Mouse (Mus musculus) forebrain, embryonic 10.5 days (tissue): ENCODE data around the gene Ndufaf1. TPM values are rescaled to one million over a fixed set of nuclear protein-coding genes. Genes with fewer than 3 reads are reported as not detected.
A peak's percentile ranks its signal among the peaks of the same experiment; 100 is the strongest.
"Not testable (repeated sequence)": the region's sequence is repeated elsewhere in the genome, so short reads cannot be mapped to it uniquely, and the experiment has no call there.

Source experiments
- DNase-seq: peaks from one replicate; pipeline ENCODE4 v3.0.0-alpha.2; 2017; ENCODE audit warnings: low spot score; ENCODE audit errors: extremely low spot score
- H3K27ac ChIP-seq: fragments of 300-500 bp; sonication (generic); 2 replicates; pipeline ENCODE4 v1.5.1; 2016; ENCODE audit warnings: mild to moderate bottlenecking
- H3K27me3 ChIP-seq: fragments of 300-500 bp; sonication (generic); 2 replicates; pipeline ENCODE4 v1.6.1; 2016; ENCODE audit warnings: mild to moderate bottlenecking; ENCODE audit not compliant: poor library complexity, severe bottlenecking
- H3K36me3 ChIP-seq: fragments of 300-500 bp; sonication (generic); replicated peaks from 2 replicates; pipeline ENCODE4 v1.6.1; 2016; ENCODE audit warnings: mild to moderate bottlenecking, moderate library complexity
- H3K4me1 ChIP-seq: fragments of 300-500 bp; sonication (generic); 2 replicates; pipeline ENCODE4 v1.6.1; 2016
- H3K4me3 ChIP-seq: fragments of 300-500 bp; sonication (generic); 2 replicates; pipeline ENCODE4 v1.5.1; 2016; ENCODE audit warnings: mild to moderate bottlenecking, moderate library complexity
- H3K9me3 ChIP-seq: fragments of 300-500 bp; sonication (generic); 2 replicates; pipeline ENCODE4 v1.6.1; 2016; ENCODE audit warnings: mild to moderate bottlenecking, moderate library complexity
- WGBS: fragments of 180-500 bp; shearing (Covaris S2); methylation state at CpG from one replicate; pipeline ENCODE4 v1.1.7; 2016; 5-methylcytosine and 5-hydroxymethylcytosine counted together
- polyA plus RNA-seq: library from polyadenylated mRNA; unstranded; fragments of >200 nt; fragmentation: Nextera tagmentation; extraction: Ambion mirVana; gene quantifications from 2 replicates; pipeline ENCODE4 v1.2.1, GENCODE M21; 2016

Ndufaf1 gene
- polyA plus RNA-seq, 1 experiment from 2014 or later, result 50.5 TPM

DNA sequence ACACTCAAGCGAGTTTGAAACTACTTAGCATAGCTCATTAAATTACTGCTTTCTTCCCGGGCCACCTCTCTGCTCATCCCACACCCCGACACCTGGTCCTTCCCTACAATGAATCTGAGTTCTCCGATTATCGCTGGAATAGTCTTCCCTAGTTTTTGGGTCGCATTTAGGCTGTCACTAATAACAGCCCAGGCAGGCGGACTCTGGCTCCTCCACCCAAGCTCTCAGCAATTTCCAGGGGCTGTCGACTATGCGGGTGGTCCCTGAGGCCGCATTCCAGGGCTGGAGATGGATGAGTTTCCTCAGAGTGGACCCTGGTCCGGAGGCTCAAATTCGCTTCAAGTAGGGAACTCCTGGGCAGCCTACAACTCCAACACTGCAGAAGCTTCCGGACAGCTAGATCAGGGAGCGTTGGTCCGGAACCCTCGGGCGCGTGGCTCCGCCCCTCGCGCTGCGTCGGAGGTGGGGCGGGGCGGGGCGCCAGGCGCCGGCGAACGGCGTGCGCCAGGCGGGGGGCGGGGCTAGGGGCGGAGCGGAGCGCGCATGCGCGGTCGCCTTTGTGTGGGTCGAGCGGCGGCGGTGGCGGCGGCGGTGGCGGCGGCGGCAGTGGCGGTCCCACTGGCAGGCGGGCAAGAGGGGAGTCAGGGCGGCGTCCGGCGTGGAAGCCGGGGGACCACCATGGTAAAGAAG lies 12.0 kb upstream of the Ndufaf1 start, which contains the start of gene Rtf1:
Gene Rtf1 (plus strand): TSS at position 544 of the 690 bp plus-strand sequence.
- WGBS, result 1% methylated on average over 58 of the region's 58 CpGs
- H3K27ac ChIP-seq, result peak within 1 kb of the TSS; percentile 93
- peak; percentile 94 for DNase-seq
- H3K4me1 ChIP-seq, result peaks cover 24% of the 10 kb centered on the region
- no peaks in the 10 kb centered on the region for H3K9me3 ChIP-seq
- H3K36me3 ChIP-seq, result peaks cover 11% of the 10 kb centered on the region
- H3K27me3 ChIP-seq, result no peaks in the 10 kb centered on the region
- peak within 1 kb of the TSS; percentile 99 for H3K4me3 ChIP-seq

GRCm38 (mm10) chr2:119669010-119669409 lies 6.4 kb upstream of the Ndufaf1 start:
- peaks cover 2% of the 10 kb centered on the region for H3K4me1 ChIP-seq
- WGBS, result 14% methylated on average over 7 of the region's 7 CpGs
- no peaks in the 10 kb centered on the region for H3K36me3 ChIP-seq
- no peaks in the 10 kb centered on the region for H3K27me3 ChIP-seq
- DNase-seq, result no peak
- no peaks in the 10 kb centered on the region for H3K9me3 ChIP-seq
- H3K27ac ChIP-seq, result no peak overlapping the region
- H3K4me3 ChIP-seq, result no peak overlapping the region

- not testable (repeated sequence) for H3K27ac ChIP-seq, H3K4me3 ChIP-seq, H3K27me3 ChIP-seq, H3K36me3 ChIP-seq, DNase-seq, H3K9me3 ChIP-seq
- H3K4me1 ChIP-seq, result peaks cover 15% of the 10 kb centered on the region
- 74% methylated on average over 22 of the region's 23 CpGs for WGBS
These were observed 3.1 kb upstream of the Ndufaf1 start for GRCm38 (mm10) chr2:119665744-119666143.

DNA sequence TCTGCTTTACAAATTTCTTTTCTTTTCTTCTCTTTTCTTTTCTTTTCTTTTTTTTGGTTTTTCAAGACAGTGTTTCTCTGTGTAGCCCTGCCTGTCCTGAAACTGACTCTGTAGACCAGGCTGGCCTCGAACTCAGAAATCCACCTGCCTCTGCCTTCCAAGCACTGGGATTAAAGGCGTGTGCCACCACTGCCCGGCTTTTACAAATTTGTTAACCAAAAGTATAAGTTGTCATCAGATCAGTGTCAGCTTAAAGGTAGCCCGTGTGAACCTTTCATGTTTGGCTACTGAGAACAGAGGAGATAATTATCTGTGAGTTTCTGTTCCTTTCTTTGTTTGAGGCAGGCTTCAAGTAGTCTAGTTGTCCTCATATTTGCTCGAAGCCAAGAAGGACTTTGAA lies 18.4 kb downstream of the Ndufaf1 start:
- peaks cover 100% of the 10 kb centered on the region for H3K36me3 ChIP-seq
- H3K4me1 ChIP-seq, result no peaks in the 10 kb centered on the region
- no peak for DNase-seq
- H3K9me3 ChIP-seq, result no peaks in the 10 kb centered on the region
- H3K27ac ChIP-seq, result no peak overlapping the region
- no peak overlapping the region for H3K4me3 ChIP-seq
- H3K27me3 ChIP-seq, result no peaks in the 10 kb centered on the region
- 94% methylated on average over 5 of the region's 5 CpGs for WGBS

DNA sequence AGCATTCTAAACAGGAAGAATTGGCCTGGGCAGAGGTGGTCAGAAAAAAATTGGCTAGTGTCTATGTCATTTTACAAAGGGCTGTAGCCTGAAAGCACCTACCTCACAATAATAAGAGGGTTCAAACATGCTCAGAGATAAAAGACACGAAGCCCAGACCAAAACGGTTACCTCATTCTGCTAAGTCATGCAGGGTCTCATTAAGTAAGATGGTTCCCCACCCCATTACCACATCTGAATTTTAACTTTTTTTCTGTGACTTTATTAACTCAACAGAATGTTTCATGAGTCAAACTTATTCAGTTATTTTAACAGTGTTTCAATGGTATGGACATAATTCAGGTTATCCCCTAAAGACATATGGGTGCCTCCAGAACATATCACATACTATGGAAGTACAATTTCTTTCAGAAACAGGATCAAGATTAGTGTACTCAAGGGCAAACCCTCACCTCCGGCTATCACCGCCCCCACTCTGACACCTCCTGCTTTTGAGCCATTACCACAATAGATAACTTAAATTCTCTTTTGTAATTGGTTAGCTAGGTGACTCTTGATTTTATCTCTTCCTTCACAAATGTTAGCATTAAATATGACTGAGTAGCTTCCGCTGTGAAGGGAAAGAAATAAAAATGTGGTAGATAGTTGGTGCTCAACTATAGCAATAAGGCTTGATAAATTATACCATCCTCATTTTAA lies 21.3 kb downstream of the Ndufaf1 start:
- Histone ChIP-seq H3K36me3 (peaks cover 100% of the 10 kb centered on the region), H3K9me3 (no peaks in the 10 kb centered on the region), H3K27ac (no peak overlapping the region), H3K27me3 (no peaks in the 10 kb centered on the region), H3K4me3 (no peak overlapping the region), H3K4me1 (no peaks in the 10 kb centered on the region)
- 95% methylated on average over 5 of the region's 5 CpGs for WGBS
- DNase-seq, result no peak

- WGBS, result 92% methylated on average over 1 of the region's 1 CpGs
- Histone ChIP-seq H3K36me3 (peaks cover 100% of the 10 kb centered on the region), H3K27me3 (no peaks in the 10 kb centered on the region), H3K4me3 (no peak overlapping the region), H3K9me3 (no peaks in the 10 kb centered on the region), H3K27ac (no peak overlapping the region), H3K4me1 (no peaks in the 10 kb centered on the region)
- DNase-seq, result no peak
These were observed 25.8 kb downstream of the Ndufaf1 start for GRCm38 (mm10) chr2:119636781-119637180.

DNA sequence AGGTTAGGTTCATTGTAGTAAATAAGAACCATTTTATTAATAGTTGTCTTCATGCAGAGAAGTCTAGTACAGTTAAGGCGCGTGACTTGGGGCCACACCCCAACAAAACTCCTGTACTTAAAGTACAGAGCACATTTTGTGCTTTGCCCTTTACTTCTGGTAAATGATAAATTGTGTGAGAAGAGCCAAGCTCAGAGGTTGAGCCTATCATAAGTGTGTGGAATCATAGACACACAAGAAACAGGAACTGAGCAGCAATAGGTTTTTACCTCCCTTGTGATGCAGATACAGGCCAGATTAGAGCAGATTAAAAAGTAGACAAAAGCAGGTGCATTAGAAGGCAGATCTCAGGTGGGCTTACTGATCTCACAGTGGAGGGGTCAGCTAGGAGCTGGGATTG lies 41.3 kb downstream of the Ndufaf1 start:
- Histone ChIP-seq H3K27me3 (no peaks in the 10 kb centered on the region), H3K27ac (no peak overlapping the region), H3K9me3 (no peaks in the 10 kb centered on the region), H3K4me1 (peaks cover 35% of the 10 kb centered on the region), H3K4me3 (peak overlapping the region; percentile 9; the same call in 1 of the 2 replicates), H3K36me3 (peaks cover 45% of the 10 kb centered on the region)
- no peak for DNase-seq
- WGBS, result 99% methylated on average over 2 of the region's 2 CpGs

DNA sequence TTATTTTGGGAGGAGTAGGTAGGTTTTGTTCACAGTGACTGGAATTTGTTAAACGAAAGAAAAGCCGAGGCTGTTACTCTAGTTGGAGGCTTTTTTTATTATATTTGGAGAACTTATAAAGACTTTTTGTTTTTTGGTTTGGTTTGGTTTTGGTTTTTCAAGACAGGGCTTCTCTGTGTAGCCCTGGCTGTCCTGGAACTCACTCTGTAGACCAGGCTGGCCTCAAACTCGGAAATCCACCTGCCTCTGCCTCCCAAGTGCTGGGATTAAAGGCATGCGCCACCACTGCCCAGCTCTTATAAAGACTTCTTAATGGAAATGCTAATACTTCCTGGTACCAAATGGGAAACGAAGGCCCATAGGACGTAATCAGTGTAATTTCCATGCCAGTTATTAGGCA lies 43.6 kb downstream of the Ndufaf1 start:
- H3K27me3 ChIP-seq, H3K9me3 ChIP-seq, DNase-seq: not testable (repeated sequence)
- peaks cover 35% of the 10 kb centered on the region for H3K4me1 ChIP-seq
- H3K36me3 ChIP-seq, result peaks cover 33% of the 10 kb centered on the region
- peak overlapping the region; percentile 96 for H3K27ac ChIP-seq
- 33% methylated on average over 6 of the region's 6 CpGs for WGBS
- peak overlapping the region; percentile 91 for H3K4me3 ChIP-seq

DNA sequence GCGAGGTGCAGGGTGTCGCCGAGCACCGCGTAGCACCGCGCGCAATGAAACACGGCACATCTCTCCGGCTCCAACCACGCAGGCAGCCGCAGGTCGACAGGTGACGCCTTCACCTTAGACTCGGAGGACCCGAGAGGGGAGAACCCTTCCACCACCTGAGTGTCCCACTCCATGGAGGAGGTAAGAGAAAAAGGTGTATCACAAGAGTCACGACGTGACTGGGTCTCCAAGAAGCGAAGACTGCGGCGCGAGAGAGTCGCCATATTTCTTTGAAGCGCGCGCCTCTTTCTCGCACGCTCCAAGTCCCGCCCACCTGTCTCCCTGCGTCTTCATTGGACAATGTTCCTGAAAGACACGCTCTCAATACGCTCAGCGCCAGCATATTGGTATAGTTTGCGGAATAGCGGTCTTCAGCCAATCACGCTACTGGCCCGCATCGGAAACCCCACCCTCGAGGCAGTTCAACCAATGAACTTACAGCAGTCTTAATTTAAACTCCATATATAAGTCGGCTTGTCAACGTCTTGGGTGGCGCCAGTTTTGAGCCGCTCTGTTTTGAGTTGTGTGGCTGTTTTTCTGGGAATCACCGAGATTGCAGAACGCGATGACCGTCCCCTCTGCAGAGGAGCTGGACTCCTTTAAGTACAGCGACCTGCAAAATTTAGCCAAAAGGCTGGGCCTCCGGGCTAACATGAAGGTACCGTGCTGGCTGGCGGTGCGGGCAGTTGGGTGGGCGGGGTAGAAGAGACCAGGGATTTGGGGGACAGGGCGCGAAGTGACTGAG lies 44.2 kb downstream of the Ndufaf1 start, which contains the start of the genes Nusap1 and Oip5:
Gene Nusap1 (plus strand): TSS at position 100 of the 784 bp plus-strand sequence.
Gene Oip5 (minus strand): TSS at position 271 of the 784 bp plus-strand sequence.
- H3K27me3 ChIP-seq, result no peaks in the 10 kb centered on the region
- WGBS, result under 1% methylated on average over 55 of the region's 55 CpGs
- H3K9me3 ChIP-seq, result no peaks in the 10 kb centered on the region
- H3K4me3 ChIP-seq, result peak within 1 kb of the TSS; percentile 91
- H3K36me3 ChIP-seq, result peaks cover 33% of the 10 kb centered on the region
- DNase-seq, result peak; percentile 95
- peak within 1 kb of the TSS; percentile 96 for H3K27ac ChIP-seq
- H3K4me1 ChIP-seq, result peaks cover 35% of the 10 kb centered on the region

DNA sequence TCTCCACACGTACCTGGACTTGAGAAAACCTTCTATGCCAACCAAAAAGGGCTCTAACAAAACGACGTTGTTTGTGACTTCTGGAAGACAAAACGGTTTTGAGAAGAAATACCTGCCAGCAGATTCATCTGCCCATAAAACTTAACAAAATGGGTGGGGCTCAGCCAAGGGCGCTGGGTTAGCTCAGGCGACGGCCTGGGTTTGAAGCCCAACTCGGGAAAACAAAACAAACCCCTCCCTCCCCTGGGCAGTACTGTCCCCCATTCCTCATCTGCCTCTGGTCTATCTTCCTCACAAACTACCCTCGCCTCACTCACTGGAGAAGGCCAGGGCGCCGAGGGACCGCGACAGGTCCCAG lies 44.8 kb downstream of the Ndufaf1 start:
- DNase-seq, result no peak
- no peaks in the 10 kb centered on the region for H3K9me3 ChIP-seq
- H3K27ac ChIP-seq, result peak overlapping the region; percentile 96
- peaks cover 34% of the 10 kb centered on the region for H3K36me3 ChIP-seq
- peaks cover 35% of the 10 kb centered on the region for H3K4me1 ChIP-seq
- H3K27me3 ChIP-seq, result no peaks in the 10 kb centered on the region
- 1% methylated on average over 13 of the region's 13 CpGs for WGBS
- H3K4me3 ChIP-seq, result peak overlapping the region; percentile 91

GRCm38 (mm10) chr2:119607023-119607422 lies 55.6 kb downstream of the Ndufaf1 start:
- WGBS, result 96% methylated on average over 4 of the region's 4 CpGs
- Histone ChIP-seq H3K36me3 (peaks cover 98% of the 10 kb centered on the region), H3K27me3 (no peaks in the 10 kb centered on the region), H3K27ac (no peak overlapping the region), H3K4me3 (no peak overlapping the region), H3K9me3 (no peaks in the 10 kb centered on the region), H3K4me1 (no peaks in the 10 kb centered on the region)
- DNase-seq, result no peak
